Mouse (Mus musculus) heart, adult 2 months (tissue): ENCODE data around the gene Mettl7a2.

Source experiments
- CTCF ChIP-seq: fragments of 200-600 bp; IDR thresholded peaks from 2 replicates; pipeline ENCODE4 v1.8.1; 2022; ENCODE audit warnings: antibody characterized with exemption, mild to moderate bottlenecking, moderate library complexity
- EP300 ChIP-seq: fragments of 200-500 bp; IDR thresholded peaks from 2 replicates; pipeline ENCODE4 v1.6.1; 2011; ENCODE audit warnings: low read depth, low read length, control low read depth; ENCODE audit not compliant: insufficient read depth
- POLR2A ChIP-seq: fragments of 200-500 bp; IDR thresholded peaks from 2 replicates; pipeline ENCODE4 v1.6.1; 2011; ENCODE audit warnings: mild to moderate bottlenecking, low read depth, low read length, control low read depth; ENCODE audit not compliant: insufficient read depth

DNA sequence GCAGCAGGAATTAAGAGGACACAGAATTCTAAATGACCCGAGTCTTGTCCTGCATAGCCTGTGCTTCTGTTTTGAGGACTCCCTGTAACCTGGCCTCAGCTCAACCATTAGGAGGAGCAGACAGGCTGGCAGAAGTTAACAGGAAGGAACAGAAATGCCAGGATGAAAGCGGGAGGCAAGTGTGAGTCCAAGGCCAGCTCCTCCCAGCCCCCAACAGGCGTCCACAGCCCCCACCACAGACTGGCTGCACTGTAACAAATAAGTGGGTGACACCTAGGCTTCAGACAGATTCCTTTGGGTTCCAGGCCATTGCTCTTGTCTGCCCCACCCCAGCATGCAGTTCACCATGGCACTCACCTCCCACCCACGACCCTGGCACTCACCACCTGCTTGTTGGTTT, 49.8 kb downstream of the Mettl7a2 start:
- TF ChIP-seq POLR2A (no peak), CTCF (no peak), EP300 (no peak)
